Mouse (Mus musculus) stomach, postnatal 0 days (tissue): ENCODE data around the gene Dctn1.
"Not testable (repeated sequence)": the region's sequence is repeated elsewhere in the genome, so short reads cannot be mapped to it uniquely, and the experiment has no call there.

Source experiments
- CTCF ChIP-seq: IDR thresholded peaks from 2 replicates; pipeline ENCODE4 v1.5.1; 2016; ENCODE audit warnings: antibody characterized with exemption, low read depth, mild to moderate bottlenecking, moderate library complexity
- EP300 ChIP-seq: optimal IDR thresholded peaks from 2 replicates; pipeline ENCODE3; 2016; ENCODE audit warnings: antibody characterized with exemption

DNA sequence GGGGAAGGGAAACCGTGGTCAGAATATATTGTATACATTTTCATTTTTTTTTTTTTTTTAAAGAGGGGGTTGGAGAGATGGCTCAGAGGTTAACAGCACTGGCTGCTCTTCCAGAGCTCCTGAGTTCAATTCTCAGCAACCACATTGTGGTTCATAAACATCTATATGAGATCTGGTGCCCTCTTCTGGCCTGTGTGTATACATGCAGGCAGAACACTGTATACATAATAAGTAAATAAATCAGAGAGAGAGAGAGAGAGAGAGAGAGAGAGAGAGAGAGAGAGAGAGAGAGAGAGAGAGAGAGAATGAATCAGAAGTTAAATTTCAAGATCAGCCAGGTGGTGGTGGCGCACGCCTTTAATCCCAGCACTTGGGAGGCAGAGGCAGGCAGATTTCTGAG is 6.3 kb upstream of the Dctn1 start:
- TF ChIP-seq CTCF: peak; percentile 79
- not testable (repeated sequence) for TF ChIP-seq EP300
